Mouse (Mus musculus): ENCODE data around the gene Exoc2. TPM values are rescaled to one million over a fixed set of nuclear protein-coding genes. Genes with fewer than 3 reads are reported as not detected.
A peak's percentile ranks its signal among the peaks of the same experiment; 100 is the strongest.

The Exoc2 gene
- polyA plus RNA-seq, 2 experiments: 7.0 to 13.8 TPM

GRCm38 (mm10) chr13:30929119-30929518 is 44.8 kb downstream of the Exoc2 start:
- no peaks in the 10 kb centered on the region for H3K27me3 ChIP-seq (ENCODE audit: control insufficient read depth, insufficient read depth, low read length)
- H3K36me3 ChIP-seq (replicated peaks; ENCODE audit: control insufficient read depth, insufficient read depth, low read depth): no peaks in the 10 kb centered on the region
- no peaks in the 10 kb centered on the region for H3K9me3 ChIP-seq (ENCODE audit: control insufficient read depth, low read length)
- H3K4me2 ChIP-seq (ENCODE audit: low read depth): no peak overlapping the region
- TF ChIP-seq EP300 (IDR thresholded peaks at IDR 0.05; ENCODE audit: low read depth) (no peak), CTCF (IDR thresholded peaks at IDR 0.05; ENCODE audit: low read depth) (no peak)
- no peak overlapping the region for H3K4me3 ChIP-seq (ENCODE audit: insufficient read depth in 1 of 2, low read depth in 2 of 2, low read length in 2 of 2)
- ATAC-seq (ENCODE audit: insufficient read depth): peak; percentile 71
- no peak overlapping the region for H3K9ac ChIP-seq (replicated peaks)
- H3K27ac ChIP-seq: no peak overlapping the region
- WGBS (ENCODE audit: insufficient replicate concordance): 28% methylated on average over 2 of the region's 2 CpGs
- DNase-seq (ENCODE audit: low read depth in 3 of 3, low spot score in 3 of 3): peak in 2 of 3 experiments; percentile 16 to 28
- peaks cover 13 to 24% of the 10 kb centered on the region in 2 experiments; a peak in 3 of 4 replicates for H3K4me1 ChIP-seq (replicated peaks; ENCODE audit: control insufficient read depth in 2 of 2, insufficient read depth in 2 of 2, low read length in 1 of 2)

GRCm38 (mm10) chr13:30924269-30924668 is 49.6 kb downstream of the Exoc2 start:
- Histone ChIP-seq H3K9me3 (ENCODE audit: control insufficient read depth, low read length) (no peaks in the 10 kb centered on the region), H3K36me3 (replicated peaks; ENCODE audit: control insufficient read depth, insufficient read depth, low read depth) (no peaks in the 10 kb centered on the region), H3K27ac (no peak overlapping the region), H3K4me3 (ENCODE audit: insufficient read depth in 1 of 2, low read depth in 2 of 2, low read length in 2 of 2) (no peak overlapping the region), H3K4me1 (replicated peaks; ENCODE audit: control insufficient read depth in 2 of 2, insufficient read depth in 2 of 2, low read length in 1 of 2) (peaks cover 6 to 10% of the 10 kb centered on the region in 2 experiments; a peak in 3 of 4 replicates), H3K4me2 (ENCODE audit: low read depth) (no peak overlapping the region), H3K9ac (replicated peaks) (no peak overlapping the region), H3K27me3 (ENCODE audit: control insufficient read depth, insufficient read depth, low read length) (no peaks in the 10 kb centered on the region)
- TF ChIP-seq CTCF (IDR thresholded peaks at IDR 0.05; ENCODE audit: low read depth) (no peak), EP300 (IDR thresholded peaks at IDR 0.05; ENCODE audit: low read depth) (no peak)
- 77% methylated on average over 6 of the region's 6 CpGs for WGBS (ENCODE audit: insufficient replicate concordance)
- ATAC-seq (ENCODE audit: insufficient read depth): no peak
- no peak for DNase-seq (ENCODE audit: low read depth in 3 of 3, low spot score in 3 of 3)

GRCm38 (mm10) chr13:30921914-30922313 is 52.0 kb downstream of the Exoc2 start:
- no peak for TF ChIP-seq EP300 (IDR thresholded peaks at IDR 0.05; ENCODE audit: low read depth)
- no peak for TF ChIP-seq CTCF (IDR thresholded peaks at IDR 0.05; ENCODE audit: low read depth)
- H3K4me1 ChIP-seq (replicated peaks; ENCODE audit: control insufficient read depth in 2 of 2, insufficient read depth in 2 of 2, low read length in 1 of 2): no peaks in the 10 kb centered on the region
- WGBS (ENCODE audit: insufficient replicate concordance): 72% methylated on average over 4 of the region's 4 CpGs
- ATAC-seq (ENCODE audit: insufficient read depth) (no peak), DNase-seq (ENCODE audit: low read depth in 3 of 3, low spot score in 3 of 3) (no peak)
- no peak overlapping the region for H3K27ac ChIP-seq
- H3K9ac ChIP-seq (replicated peaks): no peak overlapping the region
- no peaks in the 10 kb centered on the region for H3K9me3 ChIP-seq (ENCODE audit: control insufficient read depth, low read length)
- H3K4me3 ChIP-seq (ENCODE audit: insufficient read depth in 1 of 2, low read depth in 2 of 2, low read length in 2 of 2): no peak overlapping the region
- no peaks in the 10 kb centered on the region for H3K36me3 ChIP-seq (replicated peaks; ENCODE audit: control insufficient read depth, insufficient read depth, low read depth)
- no peaks in the 10 kb centered on the region for H3K27me3 ChIP-seq (ENCODE audit: control insufficient read depth, insufficient read depth, low read length)
- no peak overlapping the region for H3K4me2 ChIP-seq (ENCODE audit: low read depth)

DNA sequence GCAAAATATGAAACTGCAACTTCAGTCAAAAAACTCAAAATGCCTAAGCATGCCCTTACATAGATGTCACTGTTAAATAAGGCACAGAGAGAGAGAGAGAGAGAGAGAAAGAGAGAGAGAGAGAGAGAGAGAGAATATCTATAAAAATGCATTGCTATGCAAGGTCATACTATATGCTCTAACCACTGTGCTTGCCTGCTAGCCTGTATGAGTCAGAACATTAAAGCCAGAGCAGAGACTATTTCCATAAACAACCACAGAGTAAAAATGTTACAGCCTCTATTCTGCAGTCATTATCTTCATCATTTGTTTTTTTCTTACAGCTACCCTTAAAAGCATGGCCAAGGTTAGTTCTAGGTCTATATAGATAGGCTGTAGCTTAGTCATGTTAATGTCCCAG is 60.1 kb downstream of the Exoc2 start:
- ATAC-seq (ENCODE audit: insufficient read depth): no peak
- no peaks in the 10 kb centered on the region for H3K9me3 ChIP-seq (ENCODE audit: control insufficient read depth, low read length)
- no peak for TF ChIP-seq EP300 (IDR thresholded peaks at IDR 0.05; ENCODE audit: low read depth)
- TF ChIP-seq CTCF (IDR thresholded peaks at IDR 0.05; ENCODE audit: low read depth): no peak

DNA sequence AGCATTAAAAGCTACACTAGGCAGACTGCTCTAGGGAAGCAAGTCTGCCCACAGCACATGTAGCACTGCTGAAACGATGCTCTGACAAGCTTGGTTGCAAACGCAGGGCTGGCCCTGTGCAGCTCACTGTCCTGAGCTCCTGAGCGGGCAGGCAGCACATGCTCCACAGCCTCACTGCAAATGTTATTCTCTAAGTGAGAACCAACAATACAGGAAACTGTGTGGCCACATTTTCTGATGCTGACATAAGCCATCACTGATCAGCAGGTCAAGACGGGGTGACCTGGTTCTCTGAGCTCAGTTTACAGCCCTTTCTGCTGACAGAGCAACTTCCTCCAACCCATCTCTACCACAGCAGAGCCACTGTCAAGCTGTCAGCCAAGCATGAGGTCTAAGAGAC is 60.9 kb downstream of the Exoc2 start:
- TF ChIP-seq CTCF (IDR thresholded peaks at IDR 0.05; ENCODE audit: low read depth) (no peak), EP300 (IDR thresholded peaks at IDR 0.05; ENCODE audit: low read depth) (no peak)
- Histone ChIP-seq H3K9ac (replicated peaks) (no peak overlapping the region), H3K4me3 (ENCODE audit: insufficient read depth in 1 of 2, low read depth in 2 of 2, low read length in 2 of 2) (no peak overlapping the region), H3K27me3 (ENCODE audit: control insufficient read depth, insufficient read depth, low read length) (no peaks in the 10 kb centered on the region), H3K4me2 (ENCODE audit: low read depth) (no peak overlapping the region), H3K27ac (no peak overlapping the region), H3K36me3 (replicated peaks; ENCODE audit: control insufficient read depth, insufficient read depth, low read depth) (no peaks in the 10 kb centered on the region), H3K4me1 (replicated peaks; ENCODE audit: control insufficient read depth in 2 of 2, insufficient read depth in 2 of 2, low read length in 1 of 2) (no peaks in the 10 kb centered on the region), H3K9me3 (ENCODE audit: control insufficient read depth, low read length) (no peaks in the 10 kb centered on the region)
- 35% methylated on average over 4 of the region's 4 CpGs for WGBS (ENCODE audit: insufficient replicate concordance)
- ATAC-seq (ENCODE audit: insufficient read depth) (no peak), DNase-seq (ENCODE audit: low read depth in 3 of 3, low spot score in 3 of 3) (no peak)

More for the DNA sequence above, 60.1 kb downstream of the Exoc2 start:
- DNase-seq (ENCODE audit: low read depth in 3 of 3, low spot score in 3 of 3): no peak
- Histone ChIP-seq H3K4me2 (ENCODE audit: low read depth) (no peak overlapping the region), H3K27ac (no peak overlapping the region), H3K9ac (replicated peaks) (no peak overlapping the region), H3K4me3 (ENCODE audit: insufficient read depth in 1 of 2, low read depth in 2 of 2, low read length in 2 of 2) (no peak overlapping the region), H3K4me1 (replicated peaks; ENCODE audit: control insufficient read depth in 2 of 2, insufficient read depth in 2 of 2, low read length in 1 of 2) (no peaks in the 10 kb centered on the region), H3K36me3 (replicated peaks; ENCODE audit: control insufficient read depth, insufficient read depth, low read depth) (no peaks in the 10 kb centered on the region), H3K27me3 (ENCODE audit: control insufficient read depth, insufficient read depth, low read length) (no peaks in the 10 kb centered on the region)
